Mouse (Mus musculus) liver, embryonic 11.5 days (tissue): Measurements from ENCODE around the gene Brip1. TPM values are rescaled to one million over a fixed set of nuclear protein-coding genes. Genes with fewer than 3 reads are reported as not detected.

Source experiments
- ATAC-seq: fragments of 200-750 bp; cut with Nextera tagmentation; replicated peaks from 2 replicates; pipeline ENCODE4 v1.8.0; 2017; ENCODE audit warnings: moderate number of reproducible peaks, mild to moderate bottlenecking, moderate TSS enrichment, moderate library complexity; ENCODE audit not compliant: low FRiP score
- DNase-seq: peaks from one replicate; pipeline ENCODE4 v3.0.0-alpha.2; 2017; ENCODE audit warnings: low spot score
- H3K27ac ChIP-seq: fragments of 300-500 bp; sonication (generic); 2 replicates; pipeline ENCODE4 v1.5.1; 2014; ENCODE audit warnings: mild to moderate bottlenecking, low read depth, low read length, control low read depth
- H3K27me3 ChIP-seq: fragments of 300-500 bp; sonication (generic); replicated peaks from 2 replicates; pipeline ENCODE4 v1.6.1; 2014; ENCODE audit warnings: low read length, mixed read lengths; ENCODE audit not compliant: control insufficient read depth, insufficient read depth
- H3K36me3 ChIP-seq: fragments of 300-500 bp; sonication (generic); 2 replicates; pipeline ENCODE4 v1.6.1; 2014; ENCODE audit warnings: mild to moderate bottlenecking, low read length, moderate library complexity, mixed read lengths; ENCODE audit not compliant: control insufficient read depth, insufficient read depth
- H3K4me1 ChIP-seq: fragments of 300-500 bp; sonication (generic); replicated peaks from 2 replicates; pipeline ENCODE4 v1.6.1; 2014; ENCODE audit warnings: low read length, mixed read lengths; ENCODE audit not compliant: control insufficient read depth, insufficient read depth
- H3K4me2 ChIP-seq: fragments of 300-500 bp; sonication (generic); 2 replicates; pipeline ENCODE4 v1.6.1; 2014; ENCODE audit warnings: mild to moderate bottlenecking, control low read depth, moderate library complexity
- H3K4me3 ChIP-seq: fragments of 300-500 bp; sonication (generic); 2 replicates; pipeline ENCODE4 v1.5.1; 2014; ENCODE audit warnings: low read depth, low read length, control low read depth
- H3K9ac ChIP-seq: fragments of 300-500 bp; sonication (generic); 2 replicates; pipeline ENCODE4 v1.6.1; 2014; ENCODE audit warnings: low read depth, low read length, control low read depth
- H3K9me3 ChIP-seq: fragments of 300-500 bp; sonication (generic); 2 replicates; pipeline ENCODE4 v1.6.1; 2016; ENCODE audit warnings: low read length, inconsistent platforms, mixed read lengths; ENCODE audit not compliant: control insufficient read depth
- WGBS: fragments of 180-500 bp; shearing (Covaris S2); extraction: QIAGEN DNeasy Blood & Tissue Kit; methylation state at CpG from one replicate; pipeline ENCODE4 v1.1.7; 2014; 5-methylcytosine and 5-hydroxymethylcytosine counted together
- polyA plus RNA-seq: library from polyadenylated mRNA; unstranded; fragments of >200 nt; fragmentation: Nextera tagmentation; extraction: Ambion mirVana; gene quantifications from 2 replicates; pipeline ENCODE4 v1.2.1, GENCODE M21; 2014

Gene Brip1
- polyA plus RNA-seq, 1 experiment from 2014 or later, result 10.0 TPM

DNA sequence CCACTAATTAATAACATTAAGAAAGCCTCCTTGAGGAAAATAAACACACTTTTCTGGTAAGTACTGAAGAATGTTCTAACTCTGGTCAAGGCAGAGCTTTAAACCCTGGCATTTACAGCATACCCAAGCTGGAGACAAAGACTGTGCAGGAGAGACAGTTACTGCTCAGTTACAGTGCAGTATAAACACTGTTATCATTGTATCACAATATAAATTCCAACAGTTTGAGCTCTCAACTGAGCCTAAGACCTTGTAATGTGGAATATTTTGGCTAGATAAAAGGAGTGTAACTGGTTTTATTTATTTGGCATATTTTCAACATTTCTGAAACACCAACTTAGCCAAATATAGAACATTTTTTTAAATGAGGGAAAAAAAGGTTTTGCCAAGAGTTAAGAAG is 112.2 kb downstream of the Brip1 start:
- no peak overlapping the region for H3K9ac ChIP-seq
- ATAC-seq (no peak), DNase-seq (no peak)
- no peaks in the 10 kb centered on the region for H3K9me3 ChIP-seq
- no peak overlapping the region for H3K27ac ChIP-seq
- no peak overlapping the region for H3K4me2 ChIP-seq
- no peaks in the 10 kb centered on the region for H3K36me3 ChIP-seq
- no peaks in the 10 kb centered on the region for H3K4me1 ChIP-seq
- H3K27me3 ChIP-seq, result no peaks in the 10 kb centered on the region
- no peak overlapping the region for H3K4me3 ChIP-seq

DNA sequence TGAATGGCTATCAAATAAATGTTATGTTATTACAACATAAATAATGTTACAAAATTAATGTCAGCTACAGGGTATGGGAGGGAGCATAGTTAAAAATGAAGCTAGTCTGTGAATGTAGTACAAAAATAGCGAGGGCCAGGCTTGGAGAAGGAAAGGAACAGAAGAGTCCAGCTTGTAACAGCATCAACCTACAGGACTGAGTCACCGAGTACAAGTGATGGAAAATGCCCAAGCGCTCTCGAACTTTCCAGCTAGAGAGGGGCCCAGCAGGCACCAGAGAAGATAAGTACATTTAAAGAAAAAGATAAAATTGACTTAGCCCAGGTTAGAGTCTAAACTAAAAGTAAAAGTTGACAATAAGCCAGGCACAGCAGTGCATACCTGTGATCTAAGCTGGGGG is 116.5 kb downstream of the Brip1 start:
- Histone ChIP-seq H3K36me3 (peaks cover 2% of the 10 kb centered on the region; the same call in 1 of the 2 replicates), H3K4me1 (no peaks in the 10 kb centered on the region), H3K27me3 (no peaks in the 10 kb centered on the region), H3K4me3 (no peak overlapping the region), H3K4me2 (no peak overlapping the region), H3K9me3 (no peaks in the 10 kb centered on the region), H3K27ac (no peak overlapping the region), H3K9ac (no peak overlapping the region)
- WGBS, result 73% methylated on average over 4 of the region's 4 CpGs
- ATAC-seq (no peak), DNase-seq (no peak)

DNA sequence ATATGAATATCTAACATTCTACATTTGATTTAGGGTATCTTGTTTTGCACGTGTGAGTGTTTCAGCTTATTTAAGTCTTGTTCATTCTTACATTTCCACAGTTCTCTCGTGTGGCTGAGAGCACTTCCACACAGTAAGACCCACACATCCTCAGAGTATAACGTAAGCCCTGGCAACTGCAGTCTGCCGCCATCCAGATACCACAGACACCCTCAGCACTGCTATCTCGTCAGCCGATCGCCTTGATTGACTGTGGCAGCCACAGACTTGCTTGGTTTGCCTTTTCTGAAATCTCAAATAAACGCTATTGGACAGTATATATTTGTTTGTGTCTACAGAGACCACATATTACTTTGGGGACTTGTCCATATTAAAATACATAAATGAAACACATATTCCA is 123.0 kb downstream of the Brip1 start:
- no peak for ATAC-seq
- no peak overlapping the region for H3K27ac ChIP-seq
- H3K9me3 ChIP-seq, result no peaks in the 10 kb centered on the region
- no peaks in the 10 kb centered on the region for H3K27me3 ChIP-seq
- peaks cover 9% of the 10 kb centered on the region; the same call in 1 of the 2 replicates for H3K36me3 ChIP-seq
- no peaks in the 10 kb centered on the region for H3K4me1 ChIP-seq
- no peak for DNase-seq
- H3K9ac ChIP-seq, result no peak overlapping the region
- H3K4me2 ChIP-seq, result no peak overlapping the region
- WGBS, result 74% methylated on average over 8 of the region's 8 CpGs
- no peak overlapping the region for H3K4me3 ChIP-seq

DNA sequence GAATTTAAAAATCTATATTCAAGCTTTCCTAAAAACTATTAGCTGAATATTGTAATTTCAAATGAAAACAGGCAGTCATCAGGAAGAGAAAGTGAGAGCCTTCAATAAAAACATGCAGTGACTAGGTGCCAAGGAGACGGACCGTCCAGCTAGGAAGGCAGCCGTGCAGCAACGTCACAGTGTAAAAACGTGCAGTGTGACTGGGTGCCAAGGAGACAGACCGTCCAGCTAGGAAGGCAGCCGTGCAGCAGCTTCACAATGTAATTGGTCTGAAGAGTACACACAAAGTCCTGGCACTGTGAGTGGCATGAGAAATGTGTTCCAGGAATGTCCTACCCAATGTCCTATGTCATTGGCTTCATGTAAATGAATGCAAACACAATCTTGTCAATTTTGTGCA is 124.0 kb downstream of the Brip1 start:
- H3K36me3 ChIP-seq, result peaks cover 9% of the 10 kb centered on the region; the same call in 1 of the 2 replicates
- 91% methylated on average over 7 of the region's 7 CpGs for WGBS
- H3K27ac ChIP-seq, result no peak overlapping the region
- H3K4me2 ChIP-seq, result no peak overlapping the region
- no peak overlapping the region for H3K4me3 ChIP-seq
- H3K4me1 ChIP-seq, result no peaks in the 10 kb centered on the region
- no peaks in the 10 kb centered on the region for H3K27me3 ChIP-seq
- no peak overlapping the region for H3K9ac ChIP-seq
- ATAC-seq, result no peak
- no peaks in the 10 kb centered on the region for H3K9me3 ChIP-seq
- no peak for DNase-seq

DNA sequence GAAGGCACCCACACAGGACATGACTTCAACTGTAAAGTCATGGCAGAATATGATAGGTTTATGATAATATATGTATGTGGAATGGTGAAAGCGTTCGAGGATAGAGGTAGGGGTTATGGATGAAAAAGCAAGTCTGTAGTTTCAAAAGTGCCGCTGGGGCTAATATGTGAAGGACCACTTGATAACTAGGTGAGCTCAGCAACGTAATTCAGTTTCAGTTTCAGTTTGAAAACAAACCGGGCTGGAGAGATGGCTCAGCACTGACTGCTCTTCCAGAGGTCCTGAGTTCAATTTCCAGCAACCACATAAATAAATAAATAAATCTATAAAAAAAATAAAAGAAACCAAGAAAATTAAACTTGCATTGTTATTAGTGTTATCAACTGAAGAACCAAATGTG is 124.6 kb downstream of the Brip1 start:
- no peak for ATAC-seq

DNA sequence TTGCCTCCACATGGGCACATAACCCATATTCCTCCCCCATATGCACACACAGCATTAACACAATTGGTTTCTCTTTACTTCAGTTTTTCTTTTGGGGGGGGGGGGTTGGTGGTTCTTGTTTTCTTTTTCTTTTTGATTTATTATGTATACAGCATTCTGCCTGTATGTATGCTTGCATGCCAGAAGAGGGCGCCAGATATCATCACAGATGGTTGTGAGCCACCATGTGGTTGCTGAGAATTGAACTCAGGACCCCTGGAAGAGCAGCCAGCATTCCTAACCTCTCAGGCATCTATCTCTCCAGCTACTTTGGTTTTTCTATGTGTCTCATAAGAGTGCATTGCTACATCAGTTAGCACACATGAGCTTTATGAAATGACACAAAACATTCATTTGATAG is 125.6 kb downstream of the Brip1 start:
- peaks cover 9% of the 10 kb centered on the region; the same call in 1 of the 2 replicates for H3K36me3 ChIP-seq
- no peak overlapping the region for H3K4me3 ChIP-seq
- H3K9me3 ChIP-seq, result no peaks in the 10 kb centered on the region
- no peak overlapping the region for H3K27ac ChIP-seq
- no peaks in the 10 kb centered on the region for H3K27me3 ChIP-seq
- 76% methylated on average over 1 of the region's 1 CpGs for WGBS
- no peak for ATAC-seq
- no peak overlapping the region for H3K4me2 ChIP-seq
- H3K4me1 ChIP-seq, result no peaks in the 10 kb centered on the region
- no peak overlapping the region for H3K9ac ChIP-seq
- no peak for DNase-seq

More for the DNA sequence above, 124.6 kb downstream of the Brip1 start:
- 90% methylated on average over 5 of the region's 5 CpGs for WGBS
- H3K4me3 ChIP-seq, result no peak overlapping the region
- no peak for DNase-seq
- H3K9ac ChIP-seq, result no peak overlapping the region
- H3K27me3 ChIP-seq, result no peaks in the 10 kb centered on the region
- no peaks in the 10 kb centered on the region for H3K9me3 ChIP-seq
- no peak overlapping the region for H3K27ac ChIP-seq
- H3K36me3 ChIP-seq, result peaks cover 8% of the 10 kb centered on the region; the same call in 1 of the 2 replicates
- H3K4me2 ChIP-seq, result no peak overlapping the region
- H3K4me1 ChIP-seq, result no peaks in the 10 kb centered on the region

DNA sequence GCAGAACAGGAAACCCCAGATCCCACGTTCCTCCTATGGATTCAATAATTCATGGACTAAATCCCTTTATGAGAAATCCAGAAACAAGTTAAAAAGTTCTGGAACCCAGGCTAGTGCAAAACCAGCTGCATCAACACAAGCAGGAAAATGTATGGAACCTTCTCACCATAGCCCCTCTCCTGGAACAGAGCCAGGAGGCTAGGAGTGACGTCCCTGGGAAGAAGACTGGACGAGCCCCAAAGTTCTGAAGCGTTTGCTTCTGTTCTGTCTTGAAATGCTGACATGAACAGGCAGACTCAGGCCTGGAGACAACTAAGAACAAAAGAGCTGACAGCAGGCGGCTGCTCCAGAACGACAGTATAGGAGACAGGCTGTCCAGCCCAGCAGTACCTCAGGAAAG is 132.3 kb downstream of the Brip1 start:
- Histone ChIP-seq H3K27ac (no peak overlapping the region), H3K4me1 (no peaks in the 10 kb centered on the region), H3K4me2 (no peak overlapping the region), H3K27me3 (no peaks in the 10 kb centered on the region), H3K9ac (no peak overlapping the region), H3K4me3 (no peak overlapping the region), H3K36me3 (peaks cover 3% of the 10 kb centered on the region), H3K9me3 (no peaks in the 10 kb centered on the region)
- DNase-seq (no peak), ATAC-seq (no peak)
- 88% methylated on average over 6 of the region's 6 CpGs for WGBS

DNA sequence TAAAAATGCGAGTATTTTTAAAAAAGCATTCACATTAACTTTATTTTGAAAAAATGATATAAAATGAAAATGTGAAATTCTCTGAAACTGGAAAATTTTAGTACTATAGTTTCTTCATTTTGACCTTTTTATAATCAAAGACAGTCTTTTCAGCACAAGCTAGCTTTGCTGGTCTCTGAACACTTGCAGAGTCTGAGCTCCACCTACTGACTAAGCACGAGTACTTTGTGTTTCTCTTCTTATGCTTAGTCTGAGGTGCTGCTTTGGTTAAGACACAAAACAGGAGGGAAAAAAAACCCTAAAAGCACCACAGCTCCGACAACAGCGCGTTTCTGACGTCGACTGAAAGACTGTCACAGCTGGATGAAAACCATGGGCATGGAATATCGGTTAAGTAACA is 133.8 kb downstream of the Brip1 start:
- ATAC-seq, result no peak
- no peak overlapping the region for H3K4me3 ChIP-seq
- H3K27ac ChIP-seq, result no peak overlapping the region
- H3K27me3 ChIP-seq, result no peaks in the 10 kb centered on the region
- H3K36me3 ChIP-seq, result peaks cover 3% of the 10 kb centered on the region
- H3K9me3 ChIP-seq, result no peaks in the 10 kb centered on the region
- H3K9ac ChIP-seq, result no peak overlapping the region
- 79% methylated on average over 8 of the region's 8 CpGs for WGBS
- no peak for DNase-seq
- no peak overlapping the region for H3K4me2 ChIP-seq
- no peaks in the 10 kb centered on the region for H3K4me1 ChIP-seq

DNA sequence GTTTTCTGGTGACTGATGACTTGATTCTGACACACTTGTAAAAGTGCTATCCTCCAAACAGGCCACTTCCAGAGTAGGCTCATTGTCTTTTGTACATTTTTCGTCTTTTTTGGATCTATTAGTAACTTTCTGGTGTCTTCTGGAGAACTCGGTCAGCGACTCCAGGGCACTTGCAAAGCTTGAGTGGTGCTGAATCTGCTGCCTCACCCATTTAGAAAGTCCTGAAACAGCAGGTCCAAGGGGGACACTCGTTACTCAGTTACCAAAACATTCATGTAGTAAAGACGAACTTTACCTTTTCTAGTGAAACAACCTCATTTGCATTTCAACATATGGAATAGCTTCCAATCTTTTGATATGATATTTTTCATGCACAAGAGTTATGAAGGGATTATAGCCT is 136.1 kb downstream of the Brip1 start:
- no peaks in the 10 kb centered on the region for H3K27me3 ChIP-seq
- no peaks in the 10 kb centered on the region for H3K9me3 ChIP-seq
- H3K9ac ChIP-seq, result no peak overlapping the region
- no peaks in the 10 kb centered on the region for H3K4me1 ChIP-seq
- WGBS, result 87% methylated on average over 5 of the region's 5 CpGs
- H3K4me2 ChIP-seq, result no peak overlapping the region
- no peak overlapping the region for H3K27ac ChIP-seq
- peaks cover 4% of the 10 kb centered on the region; the same call in 1 of the 2 replicates for H3K36me3 ChIP-seq
- H3K4me3 ChIP-seq, result no peak overlapping the region
- no peak for DNase-seq
- no peak for ATAC-seq
